Mouse (Mus musculus) forebrain, postnatal 0 days (tissue): ENCODE measurements around the gene Selp. TPM values are rescaled to one million over a fixed set of nuclear protein-coding genes. Genes with fewer than 3 reads are reported as not detected.

Experiments
- ATAC-seq: fragments of 200-750 bp; cut with Nextera tagmentation; 2 replicates; pipeline ENCODE4 v1.8.0; 2017; ENCODE audit warnings: mild to moderate bottlenecking, moderate library complexity
- DNase-seq: peaks from one replicate; pipeline ENCODE4 v3.0.0-alpha.2; 2015
- H3K27ac ChIP-seq: fragments of 300-500 bp; sonication (generic); 2 replicates; pipeline ENCODE4 v1.5.1; 2014; ENCODE audit warnings: low read depth, mild to moderate bottlenecking, antibody characterized with exemption, low read length, moderate library complexity, mixed read lengths
- H3K27me3 ChIP-seq: fragments of 300-500 bp; sonication (generic); 2 replicates; pipeline ENCODE4 v1.6.1; 2014; ENCODE audit warnings: mild to moderate bottlenecking, low read length, mixed read lengths; ENCODE audit not compliant: insufficient read depth
- H3K36me3 ChIP-seq: fragments of 300-500 bp; sonication (generic); 2 replicates; pipeline ENCODE4 v1.6.1; 2014; ENCODE audit warnings: mild to moderate bottlenecking, moderate library complexity; ENCODE audit not compliant: insufficient read depth
- H3K4me1 ChIP-seq: fragments of 300-500 bp; sonication (generic); 2 replicates; pipeline ENCODE4 v1.6.1; 2014; ENCODE audit warnings: antibody characterized with exemption; ENCODE audit not compliant: insufficient read depth
- H3K4me2 ChIP-seq: fragments of 300-500 bp; sonication (generic); 2 replicates; pipeline ENCODE4 v1.6.1; 2014; ENCODE audit warnings: low read depth, mild to moderate bottlenecking, moderate library complexity
- H3K4me3 ChIP-seq: fragments of 300-500 bp; sonication (generic); 2 replicates; pipeline ENCODE4 v1.5.1; 2014; ENCODE audit warnings: low read depth, low read length, mixed read lengths
- H3K9ac ChIP-seq: fragments of 300-500 bp; sonication (generic); 2 replicates; pipeline ENCODE4 v1.6.1; 2014; ENCODE audit warnings: mild to moderate bottlenecking
- H3K9me3 ChIP-seq: fragments of 300-500 bp; sonication (generic); 2 replicates; pipeline ENCODE4 v1.6.1; 2016; ENCODE audit warnings: low read length
- CTCF ChIP-seq: sonication (generic); IDR thresholded peaks from 2 replicates; pipeline ENCODE4 v1.5.1; 2016; ENCODE audit warnings: antibody characterized with exemption, control low read depth, low read depth
- WGBS: fragments of 180-500 bp; shearing (Covaris S2); extraction: QIAGEN DNeasy Blood & Tissue Kit; methylation state at CpG from one replicate; pipeline ENCODE4 v1.1.7; 2014; 5-methylcytosine and 5-hydroxymethylcytosine counted together
- polyA plus RNA-seq: library from polyadenylated mRNA; unstranded; fragments of >200 nt; fragmentation: Nextera tagmentation; extraction: Ambion mirVana; gene quantifications from 2 replicates; pipeline ENCODE4 v1.2.1, GENCODE M21; 2015
- total RNA-seq: library from RNA; depleted of rRNA; stranded (reverse); fragments of >200 nt; gene quantifications from 2 replicates; pipeline ENCODE4 v1.2.3, GENCODE M21; 2014

Gene Selp
- total and polyA plus RNA-seq, 2 experiments from 2014 or later = not detected

- TF ChIP-seq CTCF = no peak
- Histone ChIP-seq H3K27me3 (no peaks in the 10 kb centered on the region), H3K4me3 (no peak overlapping the region), H3K4me2 (no peak overlapping the region), H3K9me3 (no peaks in the 10 kb centered on the region), H3K36me3 (no peaks in the 10 kb centered on the region), H3K9ac (no peak overlapping the region), H3K4me1 (no peaks in the 10 kb centered on the region), H3K27ac (no peak overlapping the region)
- ATAC-seq (no peak), DNase-seq (no peak)
- 88% methylated on average over 2 of the region's 2 CpGs for WGBS
Observed at GRCm38 (mm10) chr1:164074606-164075140, 40.4 kb upstream of the Selp start.

GRCm38 (mm10) chr1:164075416-164075815 is 39.6 kb upstream of the Selp start:
- H3K9ac ChIP-seq = no peak overlapping the region
- DNase-seq (no peak), ATAC-seq (no peak)
- no peaks in the 10 kb centered on the region for H3K27me3 ChIP-seq
- 95% methylated on average over 1 of the region's 1 CpGs for WGBS
- TF ChIP-seq CTCF = no peak
- H3K36me3 ChIP-seq = no peaks in the 10 kb centered on the region
- H3K4me3 ChIP-seq = no peak overlapping the region
- H3K4me2 ChIP-seq = no peak overlapping the region
- no peaks in the 10 kb centered on the region for H3K9me3 ChIP-seq
- no peak overlapping the region for H3K27ac ChIP-seq
- H3K4me1 ChIP-seq = no peaks in the 10 kb centered on the region

- WGBS = 64% methylated on average over 1 of the region's 1 CpGs
- H3K4me1 ChIP-seq = no peaks in the 10 kb centered on the region
- H3K36me3 ChIP-seq = no peaks in the 10 kb centered on the region
- no peak for TF ChIP-seq CTCF
- no peak overlapping the region for H3K4me3 ChIP-seq
- no peaks in the 10 kb centered on the region for H3K27me3 ChIP-seq
- no peak overlapping the region for H3K9ac ChIP-seq
- ATAC-seq = no peak
- DNase-seq = no peak
- no peak overlapping the region for H3K4me2 ChIP-seq
- H3K9me3 ChIP-seq = no peaks in the 10 kb centered on the region
- H3K27ac ChIP-seq = no peak overlapping the region
Observed at GRCm38 (mm10) chr1:164076441-164076840, 38.6 kb upstream of the Selp start.

GRCm38 (mm10) chr1:164077031-164077430 is 38.0 kb upstream of the Selp start:
- ATAC-seq (no peak), DNase-seq (no peak)
- Histone ChIP-seq H3K9ac (no peak overlapping the region), H3K27ac (no peak overlapping the region), H3K4me1 (no peaks in the 10 kb centered on the region), H3K27me3 (no peaks in the 10 kb centered on the region), H3K4me2 (no peak overlapping the region), H3K36me3 (no peaks in the 10 kb centered on the region), H3K9me3 (no peaks in the 10 kb centered on the region), H3K4me3 (no peak overlapping the region)
- WGBS = 90% methylated on average over 3 of the region's 3 CpGs
- no peak for TF ChIP-seq CTCF

GRCm38 (mm10) chr1:164078323-164078741 is 36.7 kb upstream of the Selp start:
- Histone ChIP-seq H3K9ac (no peak overlapping the region), H3K4me1 (no peaks in the 10 kb centered on the region), H3K4me2 (no peak overlapping the region), H3K27ac (no peak overlapping the region), H3K27me3 (no peaks in the 10 kb centered on the region), H3K36me3 (no peaks in the 10 kb centered on the region), H3K9me3 (no peaks in the 10 kb centered on the region), H3K4me3 (no peak overlapping the region)
- DNase-seq (no peak), ATAC-seq (no peak)
- no peak for TF ChIP-seq CTCF
- WGBS = 89% methylated on average over 4 of the region's 4 CpGs

- Histone ChIP-seq H3K4me1 (no peaks in the 10 kb centered on the region), H3K4me2 (no peak overlapping the region), H3K4me3 (no peak overlapping the region), H3K9me3 (no peaks in the 10 kb centered on the region), H3K27me3 (no peaks in the 10 kb centered on the region), H3K36me3 (no peaks in the 10 kb centered on the region), H3K27ac (no peak overlapping the region), H3K9ac (no peak overlapping the region)
- TF ChIP-seq CTCF = no peak
- WGBS = 89% methylated on average over 11 of the region's 11 CpGs
- ATAC-seq (no peak), DNase-seq (no peak)
Observed at GRCm38 (mm10) chr1:164079091-164079490, 36.0 kb upstream of the Selp start.

- Histone ChIP-seq H3K27ac (no peak overlapping the region), H3K27me3 (no peaks in the 10 kb centered on the region), H3K4me3 (no peak overlapping the region), H3K4me1 (no peaks in the 10 kb centered on the region), H3K9ac (no peak overlapping the region), H3K4me2 (no peak overlapping the region), H3K36me3 (no peaks in the 10 kb centered on the region), H3K9me3 (no peaks in the 10 kb centered on the region)
- ATAC-seq (no peak), DNase-seq (no peak)
- WGBS = 94% methylated on average over 4 of the region's 4 CpGs
- no peak for TF ChIP-seq CTCF
Observed at GRCm38 (mm10) chr1:164083046-164083445, 32.0 kb upstream of the Selp start.
